Mouse (Mus musculus): ENCODE results near the gene Zmynd10. TPM values are rescaled to one million over a fixed set of nuclear protein-coding genes. Genes with fewer than 3 reads are reported as not detected.
A peak's percentile ranks its signal among the peaks of the same experiment; 100 is the strongest.

The Zmynd10 gene
- polyA plus RNA-seq, 1 experiment = 0.40 TPM

GRCm38 (mm10) chr9:107538711-107539110 lies 8.4 kb upstream of the Zmynd10 start:
- 87% methylated on average over 3 of the region's 3 CpGs for WGBS
- no peak for DNase-seq (ENCODE audit: low read depth, low spot score)

GRCm38 (mm10) chr9:107539940-107540339 lies 7.2 kb upstream of the Zmynd10 start:
- WGBS = 98% methylated on average over 8 of the region's 8 CpGs
- DNase-seq (ENCODE audit: low read depth, low spot score) = no peak

DNA sequence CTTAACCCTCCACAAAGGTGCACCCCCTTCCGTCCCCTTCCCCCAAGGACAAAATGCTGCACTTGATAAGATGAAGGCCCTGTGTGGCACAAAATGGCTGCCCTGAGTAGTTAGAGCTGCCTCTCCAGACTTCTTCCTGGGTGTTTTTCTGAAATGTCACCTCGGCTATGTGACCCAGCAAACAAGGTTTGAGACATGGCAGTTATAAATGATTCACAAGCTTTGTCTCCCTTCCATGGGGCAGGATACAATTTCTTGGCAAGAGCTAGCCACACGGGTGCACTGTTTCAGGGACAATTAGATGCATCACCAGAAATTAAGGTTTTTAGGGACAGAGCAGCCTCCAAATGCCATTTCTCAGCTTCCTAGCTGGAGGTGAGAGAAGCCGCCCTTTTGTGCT lies 6.7 kb upstream of the Zmynd10 start:
- DNase-seq (ENCODE audit: low read depth, low spot score) = no peak
- WGBS = 58% methylated on average over 4 of the region's 4 CpGs

- no peak for DNase-seq (ENCODE audit: low read depth, low spot score)
- 30% methylated on average over 10 of the region's 10 CpGs for WGBS
Measured at GRCm38 (mm10) chr9:107541005-107541404, 6.1 kb upstream of the Zmynd10 start.

DNA sequence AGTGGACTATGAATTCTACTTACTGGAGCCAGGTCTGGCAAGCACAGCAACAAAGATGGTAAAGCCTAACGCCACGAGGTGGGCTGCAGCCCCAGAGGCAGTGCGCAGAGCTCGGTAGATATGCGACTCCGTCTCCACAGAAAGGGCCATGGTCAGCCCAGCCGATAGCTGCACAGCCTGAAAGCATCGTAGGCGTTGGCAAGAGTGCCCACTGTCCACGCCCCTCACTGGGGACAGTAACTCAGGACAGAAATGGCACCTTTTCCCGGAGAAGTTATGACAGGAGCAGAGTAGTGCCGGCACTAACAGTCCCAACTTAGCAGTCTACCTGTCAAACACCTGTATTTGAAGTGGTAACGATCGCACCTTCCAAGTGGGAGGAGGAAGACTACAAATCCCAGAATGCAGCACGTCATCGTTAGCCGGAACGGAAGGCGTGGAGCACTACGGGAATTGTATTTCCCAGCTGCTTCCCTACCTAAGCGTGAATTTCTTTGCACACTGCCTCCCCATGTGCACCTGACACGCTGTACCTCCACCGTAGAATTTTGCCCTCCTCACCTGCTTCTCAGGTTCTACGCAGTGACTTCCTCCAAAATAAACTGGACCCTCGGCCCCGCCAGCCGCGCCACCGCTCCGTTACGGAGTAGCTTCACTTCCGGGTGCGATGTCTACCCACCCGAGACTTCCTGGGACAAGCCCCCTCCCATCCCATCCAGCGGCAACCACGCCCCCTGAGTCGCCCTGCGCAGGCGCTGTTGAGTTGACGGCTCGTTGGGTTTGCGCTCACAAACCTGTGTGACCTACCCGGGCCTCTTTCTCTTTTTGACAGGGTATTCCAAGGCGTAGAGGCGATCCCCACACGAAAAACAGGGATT lies 5.4 kb upstream of the Zmynd10 start, which contains the start of the genes Cyb561d2 and Nprl2:
Gene Cyb561d2 (minus strand): TSS at position 720 of the 878 bp plus-strand sequence.
Gene Nprl2 (plus strand): TSS at position 753 of the 878 bp plus-strand sequence.
- DNase-seq (ENCODE audit: low read depth, low spot score) = peak; percentile 88
- under 1% methylated on average over 46 of the region's 46 CpGs for WGBS

DNA sequence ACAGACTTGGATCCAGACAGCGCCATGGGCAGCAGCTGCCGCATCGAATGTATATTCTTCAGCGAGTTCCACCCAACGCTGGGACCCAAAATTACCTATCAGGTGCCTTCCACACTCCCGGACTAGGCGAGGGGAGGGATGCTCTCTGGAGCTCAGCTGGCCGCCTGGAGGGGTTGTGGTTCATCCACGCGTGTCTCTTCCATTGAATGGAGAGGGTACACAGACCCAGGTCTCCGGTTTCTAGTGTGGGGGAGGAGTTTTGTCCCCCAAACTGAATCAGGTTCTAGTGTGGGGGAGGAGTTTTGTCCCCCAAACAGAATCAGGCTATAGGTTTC lies 4.8 kb upstream of the Zmynd10 start:
- no peak for DNase-seq (ENCODE audit: low read depth, low spot score)
- under 1% methylated on average over 11 of the region's 11 CpGs for whole genome bisulfite sequencing

- no peak for DNase-seq (ENCODE audit: low read depth, low spot score)
- 34% methylated on average over 8 of the region's 8 CpGs for WGBS
Measured at GRCm38 (mm10) chr9:107542721-107543120, 4.4 kb upstream of the Zmynd10 start.

DNA sequence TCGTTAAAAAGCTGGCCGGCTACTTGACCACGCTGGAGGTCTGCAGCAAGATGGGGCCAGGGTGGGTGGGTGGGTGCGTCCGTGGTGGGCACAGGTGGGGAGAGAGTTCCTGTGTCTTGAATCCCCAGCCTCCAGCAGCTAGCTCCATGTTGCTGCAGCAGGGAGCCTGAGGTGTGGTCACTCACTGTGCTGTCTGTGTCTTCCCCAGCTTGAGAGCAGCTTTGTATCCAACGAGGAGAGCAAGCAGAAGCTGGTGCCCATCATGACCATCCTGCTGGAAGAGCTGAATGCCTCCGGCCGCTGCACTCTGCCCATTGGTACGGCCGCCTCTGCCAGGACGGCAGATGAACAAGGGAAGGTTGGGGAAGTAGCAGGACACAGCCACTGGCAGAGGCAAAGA lies 3.8 kb upstream of the Zmynd10 start:
- DNase-seq (ENCODE audit: low read depth, low spot score) = no peak
- 85% methylated on average over 11 of the region's 11 CpGs for WGBS

DNA sequence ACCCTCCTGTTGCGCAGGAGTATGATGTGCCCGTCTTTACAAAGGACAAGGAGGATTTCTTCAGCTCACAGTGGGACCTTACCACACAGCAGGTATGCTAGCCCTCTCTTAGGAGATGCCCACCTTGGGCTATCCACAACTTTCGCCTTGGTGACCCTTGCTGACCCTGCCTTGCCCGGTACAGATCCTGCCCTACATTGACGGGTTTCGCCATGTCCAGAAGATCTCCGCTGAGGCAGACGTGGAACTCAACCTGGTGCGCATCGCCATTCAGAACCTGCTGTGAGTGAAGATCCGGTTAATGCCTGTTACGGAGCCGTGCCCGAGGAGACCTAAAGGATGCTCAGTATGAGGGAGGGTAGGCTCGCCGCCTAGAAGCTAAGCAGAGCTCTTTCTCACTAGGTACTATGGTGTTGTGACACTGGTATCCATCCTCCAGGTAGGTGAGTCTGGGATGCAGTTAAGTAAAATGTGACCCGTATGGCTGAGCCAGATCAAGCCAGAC lies 2.9 kb upstream of the Zmynd10 start:
- 95% methylated on average over 17 of the region's 17 CpGs for WGBS

DNA sequence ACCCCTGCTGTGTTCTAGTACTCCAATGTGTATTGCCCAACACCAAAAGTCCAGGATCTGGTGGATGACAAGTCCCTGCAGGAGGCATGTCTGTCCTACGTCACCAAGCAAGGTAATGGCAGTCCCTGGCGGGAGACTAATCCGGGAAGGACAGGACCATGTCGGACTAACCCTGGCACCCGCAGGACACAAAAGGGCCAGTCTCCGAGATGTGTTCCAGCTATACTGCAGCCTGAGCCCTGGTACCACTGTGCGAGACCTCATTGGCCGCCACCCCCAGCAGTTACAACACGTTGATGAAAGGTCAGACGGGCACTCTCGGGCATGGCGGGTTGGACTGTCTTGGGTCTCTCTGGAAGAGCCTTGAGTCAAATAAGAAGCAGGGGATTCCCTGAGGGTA lies 2.4 kb upstream of the Zmynd10 start:
- no peak for DNase-seq (ENCODE audit: low read depth, low spot score)
- 95% methylated on average over 12 of the region's 12 CpGs for WGBS

More for the DNA sequence above, 2.9 kb upstream of the Zmynd10 start:
- no peak for DNase-seq (ENCODE audit: low read depth, low spot score)

GRCm38 (mm10) chr9:107545199-107545598 lies 1.9 kb upstream of the Zmynd10 start:
- 89% methylated on average over 10 of the region's 10 CpGs for WGBS
- no peak for DNase-seq (ENCODE audit: low read depth, low spot score)

GRCm38 (mm10) chr9:107545602-107546001 lies 1.5 kb upstream of the Zmynd10 start:
- 13% methylated on average over 3 of the region's 3 CpGs for WGBS
- no peak for DNase-seq (ENCODE audit: low read depth, low spot score)

DNA sequence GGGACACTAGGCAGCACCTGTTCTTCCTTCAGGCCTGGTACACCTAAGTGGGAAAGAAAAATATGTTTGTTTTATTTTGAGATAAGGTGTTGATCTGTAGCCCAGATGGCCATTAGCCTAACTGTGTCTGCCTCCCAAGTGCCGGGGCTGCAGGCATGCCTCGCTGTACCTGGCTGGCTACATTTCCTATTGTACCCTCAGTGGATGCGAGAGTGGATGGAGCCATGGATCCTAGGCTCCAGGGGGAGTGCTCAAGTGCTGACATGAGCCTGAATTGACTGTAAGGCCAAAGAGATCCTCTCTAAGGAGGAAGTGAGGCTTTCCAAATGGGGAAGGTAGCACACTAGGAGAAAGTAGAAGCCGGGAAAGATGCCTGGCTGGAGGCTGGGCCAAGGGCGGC lies 859 bp downstream of the Zmynd10 start:
- 68% methylated on average over 5 of the region's 5 CpGs for WGBS
- DNase-seq (ENCODE audit: low read depth, low spot score) = no peak

DNA sequence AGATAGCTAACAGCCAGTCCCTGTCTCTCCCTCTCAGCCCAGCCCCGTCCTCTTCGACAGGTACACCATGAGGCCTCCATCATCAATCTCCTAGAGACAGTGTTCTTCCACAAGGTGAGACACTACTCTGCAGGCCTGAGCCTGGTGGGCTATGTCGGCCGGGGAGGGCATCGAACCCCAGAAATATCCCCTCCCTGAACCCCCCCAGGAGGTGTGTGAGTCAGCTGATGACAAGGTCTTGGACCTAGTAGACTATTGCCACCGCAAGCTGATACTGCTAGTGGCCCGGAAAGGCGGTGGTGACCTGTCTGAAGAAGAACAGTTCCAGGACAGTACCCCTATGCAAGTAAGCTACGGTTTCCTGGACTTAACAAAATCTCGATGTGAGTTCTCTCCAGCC lies 1.7 kb downstream of the Zmynd10 start:
- WGBS = 96% methylated on average over 10 of the region's 10 CpGs
- DNase-seq (ENCODE audit: low read depth, low spot score) = no peak

GRCm38 (mm10) chr9:107549297-107550074 lies 2.4 kb downstream of the Zmynd10 start:
- WGBS = 87% methylated on average over 20 of the region's 20 CpGs
- no peak for DNase-seq (ENCODE audit: low read depth, low spot score)

GRCm38 (mm10) chr9:107550491-107551116 lies 3.5 kb downstream of the Zmynd10 start:
- WGBS = 65% methylated on average over 23 of the region's 23 CpGs
- DNase-seq (ENCODE audit: low read depth, low spot score) = no peak

GRCm38 (mm10) chr9:107551117-107551889 lies 4.2 kb downstream of the Zmynd10 start, which contains the start of gene Rassf1:
Gene Rassf1 (plus strand): TSS chr9:107551555.
- WGBS = 2% methylated on average over 63 of the region's 63 CpGs
- DNase-seq (ENCODE audit: low read depth, low spot score) = no peak

GRCm38 (mm10) chr9:107551890-107552355 lies 4.8 kb downstream of the Zmynd10 start:
- WGBS = 36% methylated on average over 8 of the region's 8 CpGs
- no peak for DNase-seq (ENCODE audit: low read depth, low spot score)
